Mouse (Mus musculus): ENCODE data around the gene Cldn34b3. TPM values are rescaled to one million over a fixed set of nuclear protein-coding genes. Genes with fewer than 3 reads are reported as not detected.
"Not testable (repeated sequence)": the region's sequence is repeated elsewhere in the genome, so short reads cannot be mapped to it uniquely, and the experiment has no call there.

Cldn34b3 gene
- not detected for total RNA-seq (2022)

DNA sequence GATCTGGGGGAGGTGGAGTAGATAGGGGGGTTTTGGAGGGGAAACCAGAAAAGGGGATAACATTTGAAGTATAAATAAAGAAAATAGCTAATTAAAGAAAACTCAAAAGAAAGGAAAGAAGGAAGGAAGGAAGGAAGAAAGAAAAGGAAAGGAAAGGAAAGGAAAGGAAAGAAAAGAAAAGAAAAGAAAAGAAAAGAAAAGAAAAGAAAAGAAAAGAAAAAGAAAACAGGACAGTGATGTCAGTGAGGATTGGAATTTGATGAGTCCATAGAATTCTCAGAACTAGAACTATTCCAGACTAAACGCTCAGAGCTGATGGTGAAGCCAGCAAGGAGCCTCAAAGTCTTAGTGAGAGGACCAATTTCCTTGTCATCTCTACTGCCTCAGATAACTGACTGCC, at the start of gene Cldn34b3:
TSS of gene Cldn34b3 (plus strand) at position 301 of the 400 bp plus-strand sequence.
- not testable (repeated sequence) for DNase-seq (ENCODE audit: low spot score in 2 of 2)

Other genes starting within 250 kb of the Cldn34b3 start
- not detected for gene Cldn34b4, start 129.0 kb downstream of the Cldn34b3 start, total RNA-seq (2022)

Data from gastrocnemius, adult 8-10 months (tissue).